Mouse (Mus musculus): Measurements from ENCODE around the gene Pls1.

DNA sequence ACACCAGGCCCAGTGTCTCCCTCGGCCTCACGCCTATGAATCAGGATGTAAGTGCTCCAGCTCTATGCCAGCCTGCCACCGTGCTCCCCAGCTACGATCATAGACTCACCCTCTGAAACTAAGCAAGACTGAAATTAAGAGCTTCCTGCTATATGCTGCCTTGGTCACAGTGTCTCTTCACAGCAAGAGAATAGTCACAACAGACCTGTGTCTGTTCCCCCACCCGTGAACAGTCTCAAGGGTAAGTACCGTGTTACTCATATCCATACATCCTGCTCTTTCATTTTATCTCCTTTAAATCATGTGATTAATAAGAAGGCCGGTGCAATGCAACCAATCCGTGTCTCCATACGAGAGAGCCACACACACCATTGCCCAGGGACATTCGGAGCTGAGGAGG, 9.4 kb downstream of the Pls1 start:
- no peak for TF ChIP-seq CTCF (IDR thresholded peaks at IDR 0.05; ENCODE audit: low read depth)
- TF ChIP-seq EP300 (optimal IDR thresholded peaks at IDR 0.05) = no peak

Measured in stomach, postnatal 0 days (tissue).